Mouse (Mus musculus) lung, embryonic 14.5 days (tissue): ENCODE results near the gene 4931440F15Rik. TPM values are rescaled to one million over a fixed set of nuclear protein-coding genes. Genes with fewer than 3 reads are reported as not detected.

Source experiments
- ATAC-seq: fragments of 200-750 bp; cut with Nextera tagmentation; 2 replicates; pipeline ENCODE4 v1.8.0; 2017; ENCODE audit warnings: mild to moderate bottlenecking, moderate TSS enrichment, moderate library complexity; ENCODE audit not compliant: insufficient read depth
- DNase-seq: peaks from one replicate; pipeline ENCODE4 v3.0.0-alpha.2; 2015
- H3K27ac ChIP-seq: fragments of 300-500 bp; sonication (generic); 2 replicates; pipeline ENCODE4 v1.5.1; 2014; ENCODE audit warnings: low read depth, mild to moderate bottlenecking, moderate library complexity
- H3K27me3 ChIP-seq: fragments of 300-500 bp; sonication (generic); 2 replicates; pipeline ENCODE4 v1.6.1; 2014; ENCODE audit warnings: low read length, control low read depth; ENCODE audit not compliant: insufficient read depth
- H3K36me3 ChIP-seq: fragments of 300-500 bp; sonication (generic); 2 replicates; pipeline ENCODE4 v1.6.1; 2014; ENCODE audit warnings: control low read depth; ENCODE audit not compliant: insufficient read depth
- H3K4me1 ChIP-seq: fragments of 300-500 bp; sonication (generic); 2 replicates; pipeline ENCODE4 v1.6.1; 2014; ENCODE audit warnings: antibody characterized with exemption, control low read depth; ENCODE audit not compliant: insufficient read depth
- H3K4me2 ChIP-seq: fragments of 300-500 bp; sonication (generic); 2 replicates; pipeline ENCODE4 v1.6.1; 2014; ENCODE audit warnings: mild to moderate bottlenecking
- H3K4me3 ChIP-seq: fragments of 300-500 bp; sonication (generic); 2 replicates; pipeline ENCODE4 v1.5.1; 2014; ENCODE audit warnings: low read depth, low read length
- H3K9ac ChIP-seq: fragments of 300-500 bp; sonication (generic); 2 replicates; pipeline ENCODE4 v1.6.1; 2014
- H3K9me3 ChIP-seq: fragments of 300-500 bp; sonication (generic); 2 replicates; pipeline ENCODE4 v1.6.1; 2016; ENCODE audit warnings: low read depth, low read length, control low read depth
- CTCF ChIP-seq: IDR thresholded peaks from 2 replicates; pipeline ENCODE4 v1.5.1; 2016; ENCODE audit warnings: antibody characterized with exemption, low read depth
- WGBS: fragments of 180-500 bp; shearing (Covaris S2); extraction: QIAGEN DNeasy Blood & Tissue Kit; methylation state at CpG from one replicate; pipeline ENCODE4 v1.1.7; 2014; 5-methylcytosine and 5-hydroxymethylcytosine counted together
- polyA plus RNA-seq: library from polyadenylated mRNA; unstranded; fragments of >200 nt; fragmentation: Nextera tagmentation; extraction: Ambion mirVana; gene quantifications from 2 replicates; pipeline ENCODE4 v1.2.1, GENCODE M21; 2014

The 4931440F15Rik gene
- polyA plus RNA-seq, 1 experiment from 2014 or later, result 0.07 TPM

DNA sequence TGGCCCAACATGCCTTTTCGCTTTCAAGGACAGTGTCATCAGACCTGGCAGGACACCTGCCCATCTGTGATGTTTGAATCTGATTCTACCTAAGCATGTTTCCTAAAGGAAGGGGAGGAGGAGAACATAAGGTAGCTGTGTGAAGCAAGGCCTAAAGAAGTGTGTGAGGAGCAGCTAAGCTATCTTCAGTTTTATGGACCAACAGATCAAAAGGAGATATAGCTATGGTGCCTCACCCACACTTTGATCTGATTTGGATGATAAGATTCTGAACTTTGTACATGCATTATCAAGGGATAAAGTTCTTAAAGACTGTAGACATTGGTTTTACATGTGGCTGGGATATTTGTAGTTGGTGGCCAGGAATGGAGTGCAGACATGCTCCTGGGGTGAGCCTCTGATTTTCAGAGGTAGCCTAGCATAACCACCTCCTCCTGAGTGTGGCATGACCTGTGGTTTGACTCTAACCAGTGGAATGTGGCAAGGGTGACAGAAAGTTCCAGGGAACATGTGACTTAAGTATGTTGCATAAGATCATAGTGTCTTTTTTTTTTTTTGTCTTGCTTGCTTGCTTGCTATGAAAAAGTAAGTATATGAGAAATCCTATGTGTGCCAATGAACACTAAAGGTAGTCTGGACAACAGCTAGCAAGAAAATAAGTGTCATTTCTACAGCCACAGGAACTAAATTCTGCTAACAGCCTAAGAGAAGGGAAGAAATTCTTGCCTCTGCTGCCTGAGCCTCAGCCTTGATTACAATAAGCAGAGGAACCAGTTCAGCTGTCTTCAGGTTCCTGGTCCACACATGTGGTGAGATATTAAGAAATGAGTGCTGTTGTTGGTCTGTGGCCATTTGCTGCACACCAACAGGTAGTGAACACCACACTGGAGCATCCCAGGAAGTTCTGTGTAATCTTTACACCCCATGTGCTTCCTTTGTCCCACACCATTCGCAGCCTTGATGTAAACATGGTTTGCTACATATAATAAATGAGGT is 23.7 kb downstream of the 4931440F15Rik start:
- no peak for TF ChIP-seq CTCF
- Histone ChIP-seq H3K4me3 (no peak overlapping the region), H3K4me2 (no peak overlapping the region), H3K27ac (no peak overlapping the region), H3K36me3 (no peaks in the 10 kb centered on the region), H3K9me3 (no peaks in the 10 kb centered on the region), H3K9ac (no peak overlapping the region), H3K27me3 (no peaks in the 10 kb centered on the region), H3K4me1 (no peaks in the 10 kb centered on the region)
- WGBS, result 67% methylated on average over 2 of the region's 2 CpGs
- ATAC-seq (no peak), DNase-seq (no peak)

DNA sequence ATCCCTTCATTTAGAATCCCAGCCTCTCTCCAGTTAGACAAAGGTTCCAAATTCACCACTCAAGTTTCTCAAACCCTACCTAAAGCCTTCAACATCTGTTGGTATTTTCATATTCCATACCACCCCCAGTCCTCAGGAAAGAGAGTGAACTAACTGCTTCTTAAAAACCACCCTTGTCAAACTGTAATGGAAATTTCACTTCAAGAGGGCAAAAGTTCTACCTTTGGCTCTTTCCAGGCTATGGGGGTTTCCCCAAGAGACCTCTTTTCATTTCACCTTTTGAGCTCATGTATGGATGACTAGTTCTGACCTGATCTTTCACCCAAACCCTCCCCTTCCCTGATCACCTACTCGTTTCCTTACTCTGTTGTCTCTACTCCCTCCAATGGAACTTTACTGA is 25.6 kb downstream of the 4931440F15Rik start:
- no peak overlapping the region for H3K4me2 ChIP-seq
- no peak overlapping the region for H3K9ac ChIP-seq
- H3K36me3 ChIP-seq, result no peaks in the 10 kb centered on the region
- DNase-seq, result no peak
- 30% methylated on average over 1 of the region's 1 CpGs for WGBS
- no peaks in the 10 kb centered on the region for H3K9me3 ChIP-seq
- H3K27ac ChIP-seq, result no peak overlapping the region
- H3K4me1 ChIP-seq, result no peaks in the 10 kb centered on the region
- TF ChIP-seq CTCF, result no peak
- no peak overlapping the region for H3K4me3 ChIP-seq
- ATAC-seq, result no peak
- no peaks in the 10 kb centered on the region for H3K27me3 ChIP-seq

DNA sequence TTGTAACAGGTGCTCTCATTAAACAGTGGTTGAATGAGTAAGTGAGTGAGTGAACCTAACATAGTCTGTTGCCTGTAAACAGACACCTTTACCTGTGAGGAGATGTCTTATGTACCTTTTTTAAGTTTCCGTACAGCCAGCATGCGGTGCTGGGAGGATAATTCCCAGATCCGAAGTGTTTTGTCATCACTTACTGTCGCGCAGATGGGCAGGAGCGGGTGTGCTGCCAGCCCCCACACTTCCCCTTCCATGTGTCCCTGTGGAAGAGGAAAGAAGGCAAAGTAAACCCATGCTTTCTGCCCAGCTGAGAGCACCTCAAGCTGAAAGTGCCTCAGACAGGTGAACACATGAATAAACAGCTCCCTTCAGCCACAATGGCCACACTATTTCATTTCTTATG is 30.4 kb downstream of the 4931440F15Rik start:
- no peak overlapping the region for H3K27ac ChIP-seq

DNA sequence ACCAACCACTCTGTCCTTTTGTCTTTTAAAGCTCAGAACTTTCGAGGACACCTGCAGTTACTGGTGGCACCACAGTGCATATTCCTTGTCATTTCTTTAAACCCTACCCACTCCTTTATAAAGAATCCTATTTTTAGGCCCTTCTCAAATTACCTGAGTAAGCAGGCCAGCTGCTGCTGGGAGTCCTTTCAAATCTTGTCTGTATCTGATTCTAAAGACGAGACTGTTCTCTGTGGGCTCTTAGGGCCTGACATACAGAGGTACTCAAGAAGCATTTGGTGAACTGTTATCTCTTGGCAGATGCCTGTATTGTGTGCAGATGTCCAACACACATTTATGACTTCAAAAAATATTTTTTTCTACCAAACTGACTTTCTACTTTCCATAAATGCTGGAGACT is 31.0 kb downstream of the 4931440F15Rik start:
- no peaks in the 10 kb centered on the region for H3K27me3 ChIP-seq
- 36% methylated on average over 2 of the region's 2 CpGs for WGBS
- TF ChIP-seq CTCF, result no peak

More for the DNA sequence above, 30.4 kb downstream of the 4931440F15Rik start:
- Histone ChIP-seq H3K4me1 (no peaks in the 10 kb centered on the region), H3K4me3 (no peak overlapping the region), H3K4me2 (no peak overlapping the region), H3K36me3 (no peaks in the 10 kb centered on the region), H3K27me3 (no peaks in the 10 kb centered on the region), H3K9ac (no peak overlapping the region), H3K9me3 (no peaks in the 10 kb centered on the region)
- ATAC-seq (no peak), DNase-seq (no peak)
- WGBS, result 75% methylated on average over 6 of the region's 6 CpGs
- no peak for TF ChIP-seq CTCF

DNA sequence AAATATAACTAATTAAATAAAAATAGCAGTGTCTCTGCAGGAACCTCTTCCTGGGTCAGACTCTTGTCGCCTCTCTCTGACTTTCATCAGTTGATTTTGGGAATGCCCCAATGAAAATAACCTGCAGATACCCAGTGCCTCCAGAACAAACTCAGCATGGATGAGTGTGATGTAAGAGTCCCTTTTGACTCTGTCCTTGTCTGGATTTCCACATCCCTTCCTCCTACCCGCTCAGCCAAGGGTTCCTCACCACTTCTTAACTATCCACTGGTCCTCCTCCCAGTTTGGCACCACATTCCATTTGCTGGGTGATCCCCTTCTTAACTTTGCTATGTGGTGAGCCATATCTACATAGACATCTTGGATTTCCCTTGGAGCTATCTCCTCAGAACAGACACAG is 34.7 kb downstream of the 4931440F15Rik start:
- H3K27ac ChIP-seq, result no peak overlapping the region
- DNase-seq, result no peak
- no peaks in the 10 kb centered on the region for H3K9me3 ChIP-seq
- H3K4me1 ChIP-seq, result no peaks in the 10 kb centered on the region
- no peak for TF ChIP-seq CTCF
- no peak overlapping the region for H3K9ac ChIP-seq
- H3K4me2 ChIP-seq, result no peak overlapping the region
- no peaks in the 10 kb centered on the region for H3K36me3 ChIP-seq
- H3K27me3 ChIP-seq, result no peaks in the 10 kb centered on the region
- no peak overlapping the region for H3K4me3 ChIP-seq
- 81% methylated on average over 2 of the region's 2 CpGs for WGBS
- ATAC-seq, result no peak

More for the DNA sequence above, 31.0 kb downstream of the 4931440F15Rik start:
- Histone ChIP-seq H3K4me2 (no peak overlapping the region), H3K9ac (no peak overlapping the region), H3K36me3 (no peaks in the 10 kb centered on the region), H3K4me1 (no peaks in the 10 kb centered on the region), H3K27ac (no peak overlapping the region), H3K9me3 (no peaks in the 10 kb centered on the region), H3K4me3 (no peak overlapping the region)
- DNase-seq, result no peak
- no peak for ATAC-seq

DNA sequence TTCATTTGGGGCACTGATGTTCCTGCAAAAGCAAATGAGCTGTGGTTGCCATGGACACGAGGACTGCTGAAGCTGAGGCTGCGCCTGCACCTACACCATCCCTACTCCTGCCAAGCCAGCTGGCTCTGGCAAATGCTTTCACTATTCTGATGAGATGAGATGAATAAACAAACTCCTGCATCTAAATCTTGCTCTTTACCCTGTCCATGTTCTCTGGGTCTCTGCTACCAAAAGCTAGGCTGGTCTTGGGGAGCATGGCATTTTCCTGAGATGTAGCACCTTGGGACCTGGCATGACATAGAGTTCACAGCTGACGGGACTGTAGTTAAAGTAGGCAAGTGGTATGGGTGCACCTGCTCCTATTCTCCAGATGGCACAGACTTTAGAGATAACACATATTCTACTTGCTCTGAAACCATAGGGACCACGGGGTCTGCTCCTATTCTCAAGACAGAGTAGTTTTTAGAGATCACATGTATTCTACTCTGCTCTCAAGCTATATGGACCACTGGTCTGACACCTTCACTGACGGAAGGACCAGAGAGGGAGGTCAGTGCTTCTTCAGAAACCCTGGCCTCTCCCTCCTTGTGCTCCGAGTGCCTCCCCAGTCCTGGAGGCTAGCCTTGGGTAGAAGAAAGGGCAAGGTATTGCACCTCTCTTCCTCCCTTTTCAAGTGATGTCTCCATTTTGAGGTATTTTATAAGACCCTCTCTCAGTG is 36.4 kb downstream of the 4931440F15Rik start:
- no peak overlapping the region for H3K4me3 ChIP-seq
- no peak overlapping the region for H3K27ac ChIP-seq
- H3K4me2 ChIP-seq, result no peak overlapping the region
- H3K9me3 ChIP-seq, result no peaks in the 10 kb centered on the region
- H3K9ac ChIP-seq, result no peak overlapping the region
- DNase-seq, result no peak
- no peaks in the 10 kb centered on the region for H3K27me3 ChIP-seq
- no peak for TF ChIP-seq CTCF
- peak; percentile 56; the same call in 1 of the 2 replicates for ATAC-seq
- H3K36me3 ChIP-seq, result no peaks in the 10 kb centered on the region
- H3K4me1 ChIP-seq, result no peaks in the 10 kb centered on the region
- 65% methylated on average over 6 of the region's 6 CpGs for WGBS

DNA sequence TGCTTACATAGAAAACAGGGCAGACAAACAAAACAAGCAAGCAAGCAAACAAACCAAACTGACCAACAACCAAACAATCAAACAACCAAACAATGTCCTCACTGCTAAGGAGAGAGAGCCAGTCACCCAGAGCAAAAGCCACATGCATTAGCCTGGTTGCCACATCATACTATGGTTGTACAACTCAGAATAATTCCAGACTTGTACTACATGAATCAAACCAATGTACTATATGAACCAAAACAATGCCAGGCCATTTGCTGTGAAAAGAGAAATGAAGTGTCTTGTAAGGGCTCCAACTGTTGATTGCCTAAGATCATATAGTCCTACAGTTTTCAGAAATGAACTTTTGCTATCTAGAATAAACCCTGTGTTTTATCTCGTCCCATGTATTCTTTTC is 37.0 kb downstream of the 4931440F15Rik start:
- H3K9ac ChIP-seq, result no peak overlapping the region
- no peaks in the 10 kb centered on the region for H3K27me3 ChIP-seq
- H3K4me1 ChIP-seq, result no peaks in the 10 kb centered on the region
- ATAC-seq (no peak), DNase-seq (peak; percentile 13)
- WGBS, result 33% methylated on average over 1 of the region's 1 CpGs
- TF ChIP-seq CTCF, result no peak
- no peak overlapping the region for H3K4me3 ChIP-seq
- no peak overlapping the region for H3K4me2 ChIP-seq
- H3K27ac ChIP-seq, result no peak overlapping the region
- H3K36me3 ChIP-seq, result no peaks in the 10 kb centered on the region
- no peaks in the 10 kb centered on the region for H3K9me3 ChIP-seq
